Mouse (Mus musculus) MEL (cell line): ENCODE results near the gene Trim62. TPM values are rescaled to one million over a fixed set of nuclear protein-coding genes. Genes with fewer than 3 reads are reported as not detected.

Experiments
- DNase-seq: peaks from one replicate; pipeline ENCODE4 v3.0.0; 2011; ENCODE audit warnings: low read depth, low spot score
- H3K27ac ChIP-seq: 2 replicates; pipeline ENCODE4 v1.5.1; 2012; ENCODE audit warnings: low read depth, mild to moderate bottlenecking, control low read depth, low read length, moderate library complexity; ENCODE audit not compliant: control insufficient read depth
- H3K27me3 ChIP-seq, 2 experiments: fragments of 150-350 bp in 1 of 2; sonication (generic) in 1 of 2; 2 replicates each; pipeline ENCODE4 v1.6.1; 2012; ENCODE audit warnings: low read length in 2 of 2, mild to moderate bottlenecking in 2 of 2, improper control_type of control experiment in 1 of 2, moderate library complexity in 1 of 2; ENCODE audit not compliant: insufficient read depth in 2 of 2, control insufficient read depth in 1 of 2
- H3K36me3 ChIP-seq, 2 experiments: 2 replicates each; pipeline ENCODE4 v1.6.1; 2012 to 2014; ENCODE audit warnings: low read length in 2 of 2, improper control_type of control experiment in 1 of 2, inconsistent platforms in 1 of 2, mild to moderate bottlenecking in 1 of 2; ENCODE audit not compliant: insufficient read depth in 2 of 2, control insufficient read depth in 1 of 2
- H3K4me1 ChIP-seq, 2 experiments: fragments of 150-350 bp in 1 of 2; sonication (generic) in 1 of 2; 2 replicates each; pipeline ENCODE4 v1.6.1; 2012; ENCODE audit warnings: low read length in 2 of 2, improper control_type of control experiment in 1 of 2, mild to moderate bottlenecking in 1 of 2; ENCODE audit not compliant: insufficient read depth in 2 of 2, control insufficient read depth in 1 of 2
- H3K4me3 ChIP-seq, 2 experiments: fragments of 150-350 bp in 1 of 2; sonication (generic) in 1 of 2; 2 replicates each; pipeline ENCODE4 v1.5.1; 2012; ENCODE audit warnings: low read depth in 2 of 2, low read length in 2 of 2, mild to moderate bottlenecking in 2 of 2, moderate library complexity in 2 of 2, control low read depth in 1 of 2, improper control_type of control experiment in 1 of 2; ENCODE audit not compliant: control insufficient read depth in 1 of 2, insufficient read depth in 1 of 2
- H3K79me2 ChIP-seq: 2 replicates; pipeline ENCODE4 v1.6.1; 2012; ENCODE audit warnings: mild to moderate bottlenecking, low read length, moderate library complexity; ENCODE audit not compliant: control insufficient read depth, poor library complexity, insufficient read depth
- H3K9ac ChIP-seq: 2 replicates; pipeline ENCODE4 v1.6.1; 2012; ENCODE audit warnings: low read depth, mild to moderate bottlenecking, control low read depth, low read length, moderate library complexity; ENCODE audit not compliant: control insufficient read depth, poor library complexity, severe bottlenecking
- H3K9me3 ChIP-seq: fragments of 150-350 bp; sonication (generic); replicated peaks from 2 replicates; pipeline ENCODE4 v1.6.1; 2012; ENCODE audit warnings: mild to moderate bottlenecking, low read length, improper control_type of control experiment, moderate library complexity; ENCODE audit not compliant: insufficient read depth
- BHLHE40 ChIP-seq: IDR thresholded peaks from 2 replicates; pipeline ENCODE4 v1.6.1; 2012; ENCODE audit warnings: low read depth, mild to moderate bottlenecking, inconsistent platforms, low read length, improper control_type of control experiment, borderline replicate concordance
- E2F4 ChIP-seq: IDR thresholded peaks from 2 replicates; pipeline ENCODE4 v1.6.1; 2011; ENCODE audit warnings: low read depth, low read length, improper control_type of control experiment, borderline replicate concordance
- ELF1 ChIP-seq: IDR thresholded peaks from 2 replicates; pipeline ENCODE4 v1.6.1; 2014; ENCODE audit warnings: low read depth, mild to moderate bottlenecking, inconsistent platforms, low read length, improper control_type of control experiment, moderate library complexity
- JUND ChIP-seq: IDR thresholded peaks from 2 replicates; pipeline ENCODE4 v1.6.1; 2011; ENCODE audit warnings: low read depth, mild to moderate bottlenecking, improper control_type of control experiment, low read length
- MXI1 ChIP-seq: IDR thresholded peaks from 2 replicates; pipeline ENCODE4 v1.6.1; 2011; ENCODE audit warnings: mild to moderate bottlenecking, low read depth, low read length, improper control_type of control experiment
- RAD21 ChIP-seq: IDR thresholded peaks from 2 replicates; pipeline ENCODE4 v1.6.1; 2011; ENCODE audit warnings: mild to moderate bottlenecking, low read depth, low read length, improper control_type of control experiment
- SIN3A ChIP-seq: IDR thresholded peaks from 2 replicates; pipeline ENCODE4 v1.6.1; 2012; ENCODE audit warnings: low read length, improper control_type of control experiment, inconsistent platforms
- TAL1 ChIP-seq: IDR thresholded peaks from 2 replicates; pipeline ENCODE4 v1.6.1; 2012; ENCODE audit warnings: mild to moderate bottlenecking, inconsistent platforms, low read length, moderate library complexity, mixed read lengths
- TCF12 ChIP-seq: IDR thresholded peaks from 2 replicates; pipeline ENCODE4 v1.6.1; 2014; ENCODE audit warnings: low read depth, mild to moderate bottlenecking, inconsistent platforms, low read length, improper control_type of control experiment, moderate library complexity
- UBTF ChIP-seq: IDR thresholded peaks from 2 replicates; pipeline ENCODE4 v1.6.1; 2012; ENCODE audit warnings: low read depth, mild to moderate bottlenecking, inconsistent platforms, low read length, improper control_type of control experiment, moderate library complexity, borderline replicate concordance; ENCODE audit not compliant: insufficient read depth
- ZC3H11A ChIP-seq: IDR thresholded peaks from 2 replicates; pipeline ENCODE4 v1.6.1; 2012; ENCODE audit warnings: low read depth, mild to moderate bottlenecking, inconsistent platforms, low read length, improper control_type of control experiment
- ZKSCAN1 ChIP-seq: IDR thresholded peaks from 2 replicates; pipeline ENCODE4 v1.6.1; 2012; ENCODE audit warnings: low read depth, mild to moderate bottlenecking, inconsistent platforms, low read length, improper control_type of control experiment, moderate library complexity
- ZMIZ1 ChIP-seq: IDR thresholded peaks from 2 replicates; pipeline ENCODE4 v1.6.1; 2012; ENCODE audit warnings: low read depth, mild to moderate bottlenecking, inconsistent platforms, low read length, improper control_type of control experiment, moderate library complexity
- ZNF384 ChIP-seq: IDR thresholded peaks from 2 replicates; pipeline ENCODE4 v1.6.1; 2012; ENCODE audit warnings: low read depth, mild to moderate bottlenecking, inconsistent platforms, low read length, improper control_type of control experiment
- polyA plus RNA-seq, 2 experiments: library from polyadenylated mRNA; stranded (reverse) in 1 of 2; unstranded in 1 of 2; fragments of >175 nt in 1 of 2; fragments of >200 nt in 1 of 2; gene quantifications; 2 replicates each; pipeline versions ENCODE4 v1.2.1 to v1.2.4; 2012; ENCODE audit warnings: low replicate concordance in 2 of 2, low read depth in 1 of 2; ENCODE audit not compliant: insufficient read length in 2 of 2, insufficient read depth in 1 of 2, missing spikeins in 1 of 2
- total RNA-seq: library from RNA; depleted of rRNA; stranded (reverse); fragments of 300-350 nt; gene quantifications from 2 replicates; pipeline ENCODE4 v1.2.3, GENCODE M21; 2012

The Trim62 gene
- total and polyA plus RNA-seq, 3 experiments: 0.12 to 1.2 TPM; not detected in 1

- TF ChIP-seq ELF1: no peak
Observed at GRCm38 (mm10) chr4:128924841-128925606, 41.6 kb downstream of the Trim62 start (continued).

DNA sequence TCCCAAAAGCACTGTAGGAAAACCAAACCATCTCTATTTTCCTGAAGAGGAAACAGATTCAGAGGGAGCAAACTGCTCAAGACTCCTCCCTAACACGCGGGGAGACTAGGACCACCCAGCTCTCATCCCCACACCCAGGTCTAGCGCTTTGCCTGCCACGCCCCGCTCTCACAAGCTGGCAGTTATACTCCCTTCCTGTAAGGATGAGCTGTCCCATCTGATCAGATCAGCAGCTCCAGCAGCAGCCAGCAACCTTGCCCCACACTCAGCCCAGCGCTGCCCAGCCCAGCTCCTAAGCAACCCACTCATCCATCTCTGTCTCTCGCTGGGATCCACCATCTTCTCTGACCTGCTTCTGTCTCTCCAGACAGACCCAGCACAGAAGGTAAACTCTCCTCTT is 49.4 kb downstream of the Trim62 start:
- no peak overlapping the region for H3K9ac ChIP-seq
- H3K79me2 ChIP-seq: no peaks in the 10 kb centered on the region
- H3K4me3 ChIP-seq: no peak overlapping the region
- no peak for DNase-seq
- no peaks in the 10 kb centered on the region for H3K36me3 ChIP-seq
- TF ChIP-seq ZC3H11A (no peak), MXI1 (no peak), ZMIZ1 (no peak), TCF12 (no peak), JUND (no peak), TAL1 (no peak), UBTF (no peak), ZKSCAN1 (no peak), SIN3A (no peak), E2F4 (no peak), ZNF384 (no peak)
- no peak overlapping the region for H3K27ac ChIP-seq
- no peaks in the 10 kb centered on the region for H3K9me3 ChIP-seq
- no peaks in the 10 kb centered on the region for H3K4me1 ChIP-seq
- peaks cover 0 to 5% of the 10 kb centered on the region in 2 experiments; a peak in 3 of 4 replicates for H3K27me3 ChIP-seq

- Histone ChIP-seq H3K27ac (no peak overlapping the region), H3K27me3 (peaks cover 0 to 6% of the 10 kb centered on the region in 2 experiments; a peak in 3 of 4 replicates), H3K4me1 (no peaks in the 10 kb centered on the region), H3K9me3 (no peaks in the 10 kb centered on the region), H3K79me2 (no peaks in the 10 kb centered on the region), H3K9ac (no peak overlapping the region), H3K4me3 (no peak overlapping the region), H3K36me3 (no peaks in the 10 kb centered on the region)
- DNase-seq: no peak
- TF ChIP-seq BHLHE40 (no peak), RAD21 (no peak)
Observed at GRCm38 (mm10) chr4:128935595-128935994, 52.2 kb downstream of the Trim62 start.
